Mouse (Mus musculus) cerebellum, postnatal 36 days (tissue): ENCODE measurements at regions not wholly inside any gene's neighbourhood (a gene's known extent, or its start where the extent isn't known, plus 50 kb on each side); places are given as distances from the start of the nearest gene placed in this dataset.
A peak's percentile ranks its signal among the peaks of the same experiment; 100 is the strongest.

Experiments used
- DNase-seq, 2 experiments: peaks; one replicate each; pipeline ENCODE4 v3.0.0; 2021 to 2022; ENCODE audit warnings: mixed read lengths in 2 of 2

- DNase-seq: no peak
Observed at GRCm38 (mm10) chr13:45218251-45218650, 139.8 kb downstream of the Gm9817 start.

- no peak for DNase-seq
Observed at GRCm38 (mm10) chr13:45219671-45220070, 141.2 kb downstream of the Gm9817 start.

- no peak for DNase-seq
Observed at GRCm38 (mm10) chr13:45230804-45231203, 152.3 kb downstream of the Gm9817 start.

GRCm38 (mm10) chr13:45235236-45235635, 154.3 kb upstream of the Mylip start:
- DNase-seq: no peak

- no peak for DNase-seq
Observed at GRCm38 (mm10) chr13:45238258-45238657, 151.3 kb upstream of the Mylip start.

GRCm38 (mm10) chr13:45239153-45239552, 150.4 kb upstream of the Mylip start:
- peak; percentile 29 to 30 for DNase-seq

GRCm38 (mm10) chr13:45240009-45240653, 149.4 kb upstream of the Mylip start:
- no peak for DNase-seq

GRCm38 (mm10) chr13:45242261-45242660, 147.3 kb upstream of the Mylip start:
- DNase-seq: no peak

GRCm38 (mm10) chr13:45242750-45243149, 146.8 kb upstream of the Mylip start:
- DNase-seq: no peak

- DNase-seq: no peak
Observed at GRCm38 (mm10) chr13:45245651-45246050, 143.9 kb upstream of the Mylip start.

GRCm38 (mm10) chr13:45246341-45246740, 143.2 kb upstream of the Mylip start:
- DNase-seq: no peak

GRCm38 (mm10) chr13:45250028-45250427, 139.5 kb upstream of the Mylip start:
- no peak for DNase-seq

GRCm38 (mm10) chr13:45251068-45251467, 138.5 kb upstream of the Mylip start:
- DNase-seq: no peak

GRCm38 (mm10) chr13:45252126-45252525, 137.4 kb upstream of the Mylip start:
- DNase-seq: no peak

- no peak for DNase-seq
Observed at GRCm38 (mm10) chr13:45253221-45253620, 136.3 kb upstream of the Mylip start.

GRCm38 (mm10) chr13:45255277-45255676, 134.3 kb upstream of the Mylip start:
- no peak for DNase-seq

- no peak for DNase-seq
Observed at GRCm38 (mm10) chr13:45262011-45262410, 127.5 kb upstream of the Mylip start.

- DNase-seq: no peak
Observed at GRCm38 (mm10) chr13:45266287-45267064, 123.1 kb upstream of the Mylip start.

- DNase-seq: no peak
Observed at GRCm38 (mm10) chr13:45267446-45267845, 122.1 kb upstream of the Mylip start.

GRCm38 (mm10) chr13:45267906-45268305, 121.6 kb upstream of the Mylip start:
- DNase-seq: no peak

- no peak for DNase-seq
Observed at GRCm38 (mm10) chr13:45274261-45274884, 115.2 kb upstream of the Mylip start.

GRCm38 (mm10) chr13:45275391-45275790, 114.2 kb upstream of the Mylip start:
- no peak for DNase-seq

GRCm38 (mm10) chr13:45277842-45278416, 111.6 kb upstream of the Mylip start:
- no peak for DNase-seq

GRCm38 (mm10) chr13:45281106-45281505, 108.4 kb upstream of the Mylip start:
- DNase-seq: no peak
